Mouse (Mus musculus): ENCODE measurements around the gene Plxna4. TPM values are rescaled to one million over a fixed set of nuclear protein-coding genes. Genes with fewer than 3 reads are reported as not detected.
A peak's percentile ranks its signal among the peaks of the same experiment; 100 is the strongest.

Gene Plxna4
- 2.5 and 3.0 TPM in 2 replicates for polyA plus RNA-seq (2015; fragmentation: Nextera tagmentation; extraction: Ambion mirVana)

DNA sequence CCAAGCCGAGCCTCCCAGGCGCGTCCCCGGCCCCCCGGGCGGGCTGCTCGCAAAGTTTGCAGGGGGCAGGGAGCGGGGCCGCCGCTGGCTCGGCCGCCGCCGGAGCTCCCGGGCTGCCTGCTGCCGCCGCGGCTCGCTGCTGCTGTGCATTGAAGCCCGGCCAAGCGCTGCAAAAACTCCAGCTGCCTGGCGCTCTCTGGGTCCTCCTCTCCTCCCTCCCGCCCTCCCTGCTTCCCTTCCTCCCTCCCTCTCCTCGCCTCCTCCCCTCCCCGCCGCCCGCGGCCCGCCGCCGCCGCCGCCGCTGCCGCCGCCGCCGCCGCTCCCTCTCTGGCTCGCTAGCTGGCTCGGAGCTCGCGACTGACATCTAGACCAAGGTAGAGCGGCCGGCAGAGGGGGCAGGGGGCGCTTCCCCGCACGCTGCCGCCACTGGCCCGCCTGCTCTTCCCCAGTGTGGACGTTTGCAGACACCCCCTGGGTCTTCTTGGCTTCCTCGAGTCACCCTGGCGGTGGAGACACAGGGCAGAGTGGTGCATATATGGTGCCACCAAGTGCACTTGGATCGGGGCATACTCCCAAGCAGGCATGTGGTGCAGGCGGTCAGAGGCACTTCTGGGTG, at the start of gene Plxna4:
TSS of gene Plxna4 (minus strand) at position 137 of the 616 bp plus-strand sequence.
- Histone ChIP-seq H3K27ac (ENCODE audit: low read length) (0 out of 2 replicates have a peak within 1 kb of the TSS, but pooled peaks have one; percentile 15), H3K27me3 (replicated peaks; ENCODE audit: insufficient read depth, low read length) (peaks cover 15% of the 10 kb centered on the region), H3K9ac (replicated peaks; ENCODE audit: low read depth) (peak within 1 kb of the TSS; percentile 63), H3K4me3 (ENCODE audit: low read depth, low read length) (peak within 1 kb of the TSS; percentile 62), H3K9me3 (ENCODE audit: low read length) (no peaks in the 10 kb centered on the region), H3K36me3 (ENCODE audit: insufficient read depth, low read length) (no peaks in the 10 kb centered on the region), H3K4me1 (ENCODE audit: insufficient read depth, low read depth, low read length) (peaks cover 3% of the 10 kb centered on the region; the same call in 1 of the 2 replicates), H3K4me2 (replicated peaks; ENCODE audit: low read depth, low read length) (peak within 1 kb of the TSS; percentile 98)
- peak; percentile 59 for TF ChIP-seq CTCF (IDR thresholded peaks at IDR 0.05)
- TF ChIP-seq EP300 (IDR thresholded peaks at IDR 0.05): no peak
- ATAC-seq (peak; percentile 80), DNase-seq (ENCODE audit: low spot score) (peak; percentile 83)
- 1% methylated on average over 12 of the region's 55 CpGs for WGBS

- no peaks in the 10 kb centered on the region for H3K9me3 ChIP-seq (ENCODE audit: low read length)
- no peak for ATAC-seq
- H3K9ac ChIP-seq (replicated peaks; ENCODE audit: low read depth): no peak overlapping the region
- no peak overlapping the region for H3K27ac ChIP-seq (ENCODE audit: low read length)
- WGBS: 76% methylated on average over 6 of the region's 6 CpGs
- TF ChIP-seq CTCF (IDR thresholded peaks at IDR 0.05): no peak
- TF ChIP-seq EP300 (IDR thresholded peaks at IDR 0.05): no peak
- H3K4me1 ChIP-seq (ENCODE audit: insufficient read depth, low read depth, low read length): no peaks in the 10 kb centered on the region
- H3K4me3 ChIP-seq (ENCODE audit: low read depth, low read length): no peak overlapping the region
- H3K27me3 ChIP-seq (replicated peaks; ENCODE audit: insufficient read depth, low read length): no peaks in the 10 kb centered on the region
- H3K4me2 ChIP-seq (replicated peaks; ENCODE audit: low read depth, low read length): no peak overlapping the region
- no peaks in the 10 kb centered on the region for H3K36me3 ChIP-seq (ENCODE audit: insufficient read depth, low read length)
- no peak for DNase-seq (ENCODE audit: low spot score)
Measured at GRCm38 (mm10) chr6:32637568-32638183, 49.7 kb upstream of the Plxna4 start.

GRCm38 (mm10) chr6:32610712-32611111, 22.7 kb upstream of the Plxna4 start:
- Histone ChIP-seq H3K4me1 (ENCODE audit: insufficient read depth, low read depth, low read length) (no peaks in the 10 kb centered on the region), H3K4me2 (replicated peaks; ENCODE audit: low read depth, low read length) (no peak overlapping the region), H3K27me3 (replicated peaks; ENCODE audit: insufficient read depth, low read length) (no peaks in the 10 kb centered on the region), H3K9me3 (ENCODE audit: low read length) (no peaks in the 10 kb centered on the region), H3K4me3 (ENCODE audit: low read depth, low read length) (no peak overlapping the region), H3K27ac (ENCODE audit: low read length) (no peak overlapping the region), H3K36me3 (ENCODE audit: insufficient read depth, low read length) (no peaks in the 10 kb centered on the region), H3K9ac (replicated peaks; ENCODE audit: low read depth) (no peak overlapping the region)
- ATAC-seq (no peak), DNase-seq (ENCODE audit: low spot score) (no peak)
- TF ChIP-seq CTCF (IDR thresholded peaks at IDR 0.05): no peak
- no peak for TF ChIP-seq EP300 (IDR thresholded peaks at IDR 0.05)

DNA sequence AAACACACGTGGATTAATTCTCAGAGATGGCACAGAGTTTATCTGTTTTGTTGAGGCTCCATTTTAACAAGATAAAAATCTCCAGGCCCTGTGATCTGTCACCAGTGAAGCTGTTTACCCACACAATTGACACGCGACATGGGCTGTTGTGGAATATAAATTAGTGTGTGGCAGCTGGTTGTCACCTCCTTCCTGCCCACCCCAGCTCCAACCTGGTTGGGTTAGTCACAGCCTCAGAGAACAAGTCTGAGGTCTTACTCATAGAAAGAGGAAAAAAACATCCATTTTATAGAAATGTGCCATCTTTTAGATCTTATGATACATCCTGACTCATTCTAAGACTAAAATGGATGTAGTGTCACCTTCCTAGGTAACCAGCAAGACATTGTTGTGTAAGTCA, 18.8 kb upstream of the Plxna4 start:
- no peak overlapping the region for H3K4me2 ChIP-seq (replicated peaks; ENCODE audit: low read depth, low read length)
- H3K9me3 ChIP-seq (ENCODE audit: low read length): no peaks in the 10 kb centered on the region
- ATAC-seq: no peak
- H3K36me3 ChIP-seq (ENCODE audit: insufficient read depth, low read length): no peaks in the 10 kb centered on the region
- no peaks in the 10 kb centered on the region for H3K4me1 ChIP-seq (ENCODE audit: insufficient read depth, low read depth, low read length)
- H3K4me3 ChIP-seq (ENCODE audit: low read depth, low read length): no peak overlapping the region
- TF ChIP-seq EP300 (IDR thresholded peaks at IDR 0.05) (no peak), CTCF (IDR thresholded peaks at IDR 0.05) (no peak)
- H3K27ac ChIP-seq (ENCODE audit: low read length): no peak overlapping the region
- 51% methylated on average over 3 of the region's 3 CpGs for WGBS
- H3K9ac ChIP-seq (replicated peaks; ENCODE audit: low read depth): no peak overlapping the region
- no peak for DNase-seq (ENCODE audit: low spot score)
- H3K27me3 ChIP-seq (replicated peaks; ENCODE audit: insufficient read depth, low read length): no peaks in the 10 kb centered on the region

GRCm38 (mm10) chr6:32605581-32605980, 17.6 kb upstream of the Plxna4 start:
- Histone ChIP-seq H3K36me3 (ENCODE audit: insufficient read depth, low read length) (no peaks in the 10 kb centered on the region), H3K9ac (replicated peaks; ENCODE audit: low read depth) (no peak overlapping the region), H3K4me1 (ENCODE audit: insufficient read depth, low read depth, low read length) (no peaks in the 10 kb centered on the region), H3K4me2 (replicated peaks; ENCODE audit: low read depth, low read length) (no peak overlapping the region), H3K27ac (ENCODE audit: low read length) (no peak overlapping the region), H3K4me3 (ENCODE audit: low read depth, low read length) (no peak overlapping the region), H3K9me3 (ENCODE audit: low read length) (no peaks in the 10 kb centered on the region), H3K27me3 (replicated peaks; ENCODE audit: insufficient read depth, low read length) (no peaks in the 10 kb centered on the region)
- TF ChIP-seq EP300 (IDR thresholded peaks at IDR 0.05): no peak
- TF ChIP-seq CTCF (IDR thresholded peaks at IDR 0.05): no peak
- no peak for ATAC-seq
- DNase-seq (ENCODE audit: low spot score): no peak
- WGBS: 24% methylated on average over 3 of the region's 3 CpGs

- no peaks in the 10 kb centered on the region for H3K36me3 ChIP-seq (ENCODE audit: insufficient read depth, low read length)
- no peak overlapping the region for H3K27ac ChIP-seq (ENCODE audit: low read length)
- H3K9ac ChIP-seq (replicated peaks; ENCODE audit: low read depth): no peak overlapping the region
- no peaks in the 10 kb centered on the region for H3K4me1 ChIP-seq (ENCODE audit: insufficient read depth, low read depth, low read length)
- 75% methylated on average over 4 of the region's 4 CpGs for WGBS
- no peak overlapping the region for H3K4me3 ChIP-seq (ENCODE audit: low read depth, low read length)
- H3K27me3 ChIP-seq (replicated peaks; ENCODE audit: insufficient read depth, low read length): no peaks in the 10 kb centered on the region
- no peak for ATAC-seq
- no peaks in the 10 kb centered on the region for H3K9me3 ChIP-seq (ENCODE audit: low read length)
- no peak overlapping the region for H3K4me2 ChIP-seq (replicated peaks; ENCODE audit: low read depth, low read length)
- TF ChIP-seq CTCF (IDR thresholded peaks at IDR 0.05) (no peak), EP300 (IDR thresholded peaks at IDR 0.05) (no peak)
- no peak for DNase-seq (ENCODE audit: low spot score)
Measured at GRCm38 (mm10) chr6:32604901-32605300, 16.9 kb upstream of the Plxna4 start.
